Mouse (Mus musculus) macrophage (primary cell): ENCODE results near the gene Sigirr. TPM values are rescaled to one million over a fixed set of nuclear protein-coding genes. Genes with fewer than 3 reads are reported as not detected.

Experiments used
- H3K27ac ChIP-seq: fragments of 350-480 bp; formaldehyde crosslinking; 2 replicates; pipeline ENCODE4 v1.9.0; 2021
- H3K36me3 ChIP-seq: fragments of 350-480 bp; formaldehyde crosslinking; 2 replicates; pipeline ENCODE4 v1.9.0; 2021; ENCODE audit errors: inconsistent target
- H3K4me3 ChIP-seq: fragments of 350-480 bp; formaldehyde crosslinking; 2 replicates; pipeline ENCODE4 v1.9.0; 2021; ENCODE audit errors: inconsistent target
- H3K79me2 ChIP-seq: fragments of 350-480 bp; formaldehyde crosslinking; 2 replicates; pipeline ENCODE4 v1.9.0; 2021; ENCODE audit errors: inconsistent target
- WGBS: methylation state at CpG from one replicate; pipeline ENCODE4 v1.1.7; 2026; ENCODE audit warnings: inconsistent platforms; ENCODE audit not compliant: missing documents; 5-methylcytosine and 5-hydroxymethylcytosine counted together
- polyA plus RNA-seq: library from polyadenylated mRNA; stranded (reverse); fragments of 250-400 nt; gene quantifications from 3 replicates; pipeline ENCODE4 v1.2.4, GENCODE M21; 2018; ENCODE audit warnings: inconsistent platforms

Gene Sigirr
- polyA plus RNA-seq, 1 experiment from 2014 or later: 0.50 TPM

DNA sequence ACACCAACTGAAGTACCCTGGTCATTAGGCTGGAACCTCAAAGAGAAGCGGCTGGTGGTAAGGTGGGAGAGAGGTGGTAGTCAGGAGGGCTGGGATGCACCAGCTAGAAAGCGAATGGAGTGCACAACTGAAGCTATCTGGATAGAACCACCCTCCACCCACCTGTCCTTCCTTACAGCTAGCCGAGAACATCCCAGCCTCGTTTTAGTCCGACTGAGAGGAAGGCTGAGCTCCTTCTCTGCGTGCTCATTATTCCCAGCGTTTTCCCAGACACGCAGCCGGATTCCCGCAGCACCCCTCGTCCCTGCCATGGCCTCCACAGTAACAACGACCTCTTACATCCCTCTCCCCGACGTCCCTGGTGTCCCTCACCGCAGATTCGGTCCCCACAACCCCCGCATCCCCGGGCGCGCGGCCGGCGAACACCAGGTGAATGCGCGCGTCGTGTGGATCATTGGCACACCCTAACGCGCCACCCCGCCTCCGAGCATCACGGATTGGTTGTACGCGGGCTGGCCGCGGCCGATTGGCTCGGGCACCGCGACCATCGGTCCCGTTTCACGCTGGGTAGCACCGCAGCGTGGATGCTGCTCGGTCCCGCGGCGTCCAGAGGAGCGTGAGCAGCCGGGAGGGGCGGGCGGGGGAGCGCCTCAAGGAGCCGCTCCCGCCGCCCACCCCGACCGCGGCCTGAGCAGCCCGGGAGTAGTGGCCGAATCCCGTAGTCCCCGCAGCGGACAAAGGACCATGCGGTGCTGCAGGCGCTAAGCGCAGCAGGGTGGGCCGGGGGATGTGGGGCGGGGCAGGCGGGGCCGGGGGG is 39.7 kb downstream of the Sigirr start, which contains the start of gene B4galnt4:
TSS of gene B4galnt4 (plus strand) at position 679 of the 817 bp plus-strand sequence.
- H3K27ac ChIP-seq: no peak within 1 kb of the TSS
- WGBS: 3% methylated on average over 70 of the region's 72 CpGs
- no peaks in the 10 kb centered on the region for H3K79me2 ChIP-seq
- no peak within 1 kb of the TSS for H3K4me3 ChIP-seq
- H3K36me3 ChIP-seq: no peaks in the 10 kb centered on the region

DNA sequence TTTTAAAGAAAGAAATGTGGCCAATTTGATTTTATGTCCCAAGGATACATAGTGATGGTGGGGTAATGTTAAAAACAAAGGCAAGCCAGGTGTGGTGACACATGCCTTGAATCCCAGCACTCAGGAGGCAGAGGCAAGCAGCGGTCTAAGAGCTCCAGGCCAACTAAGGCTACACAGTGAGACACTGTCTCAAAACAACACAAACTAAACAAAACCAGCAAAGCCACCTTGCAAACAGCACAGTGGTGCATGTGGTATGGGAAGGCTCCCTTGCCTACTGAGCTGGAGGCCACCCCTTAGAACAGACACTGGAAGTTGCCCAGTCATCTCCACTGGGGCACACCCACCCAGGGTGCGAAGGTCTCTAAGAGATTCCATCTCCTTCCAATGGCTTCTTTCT is 40.4 kb downstream of the Sigirr start:
- Histone ChIP-seq H3K27ac (no peak overlapping the region), H3K4me3 (no peak overlapping the region), H3K36me3 (no peaks in the 10 kb centered on the region), H3K79me2 (no peaks in the 10 kb centered on the region)
- WGBS: 78% methylated on average over 2 of the region's 2 CpGs

DNA sequence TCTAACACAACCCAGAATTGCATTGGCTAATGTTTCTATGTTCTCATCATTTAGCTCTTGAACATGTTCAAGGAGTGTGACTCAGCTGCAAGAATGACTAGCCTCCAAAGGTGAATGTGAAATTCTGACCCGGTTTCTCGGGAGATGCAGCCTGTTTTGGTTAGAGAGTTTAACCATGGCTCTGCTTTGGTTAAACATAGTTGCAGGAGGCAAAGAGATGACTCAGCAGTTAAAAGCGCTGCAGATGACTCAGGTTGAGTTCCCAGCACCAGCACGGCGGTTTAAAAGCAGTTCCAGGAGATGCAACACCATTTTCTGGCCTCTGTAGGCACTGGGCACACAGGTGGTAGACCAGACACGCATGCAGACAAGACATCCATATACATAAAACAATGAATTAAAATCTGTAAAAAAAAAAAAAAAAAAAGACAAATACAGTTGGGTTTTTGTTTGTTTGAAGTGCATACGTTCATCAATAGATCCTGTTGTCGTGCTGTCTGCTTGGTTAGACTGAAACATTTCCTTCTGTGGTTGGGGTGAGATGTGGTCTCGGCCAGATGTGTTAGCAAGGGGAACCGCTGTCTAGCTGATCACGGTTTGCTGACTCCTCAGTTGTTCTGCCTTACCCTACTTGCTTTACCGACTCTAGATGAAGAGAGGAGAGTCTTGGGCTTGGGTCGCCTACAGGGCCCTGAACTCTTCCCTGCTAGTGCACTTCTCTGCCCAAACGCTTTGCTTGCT is 41.6 kb downstream of the Sigirr start:
- Histone ChIP-seq H3K27ac (no peak overlapping the region), H3K79me2 (no peaks in the 10 kb centered on the region), H3K4me3 (no peak overlapping the region), H3K36me3 (no peaks in the 10 kb centered on the region)
- 75% methylated on average over 14 of the region's 14 CpGs for WGBS

DNA sequence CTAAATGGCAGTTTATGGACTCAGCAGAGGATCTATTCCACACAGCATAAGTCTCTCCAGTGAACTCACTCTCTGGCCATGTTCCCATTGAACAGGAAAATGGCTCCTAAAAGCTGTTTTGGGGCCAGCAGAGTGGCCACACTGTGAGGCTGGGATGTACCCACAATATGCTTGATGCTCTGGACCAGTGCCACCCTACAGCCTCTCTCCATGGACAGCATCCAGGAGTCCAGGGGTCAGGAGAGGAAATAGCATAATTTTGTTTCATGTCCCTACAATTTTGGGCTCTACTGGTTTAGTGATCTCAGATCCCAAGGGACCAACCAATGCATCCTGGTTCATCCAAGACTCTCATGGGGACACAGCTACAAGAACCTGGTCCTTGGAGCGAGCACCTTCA is 42.8 kb downstream of the Sigirr start:
- Histone ChIP-seq H3K27ac (no peak overlapping the region), H3K4me3 (no peak overlapping the region), H3K36me3 (no peaks in the 10 kb centered on the region), H3K79me2 (no peaks in the 10 kb centered on the region)
- 100% methylated on average over 1 of the region's 1 CpGs for whole genome bisulfite sequencing

DNA sequence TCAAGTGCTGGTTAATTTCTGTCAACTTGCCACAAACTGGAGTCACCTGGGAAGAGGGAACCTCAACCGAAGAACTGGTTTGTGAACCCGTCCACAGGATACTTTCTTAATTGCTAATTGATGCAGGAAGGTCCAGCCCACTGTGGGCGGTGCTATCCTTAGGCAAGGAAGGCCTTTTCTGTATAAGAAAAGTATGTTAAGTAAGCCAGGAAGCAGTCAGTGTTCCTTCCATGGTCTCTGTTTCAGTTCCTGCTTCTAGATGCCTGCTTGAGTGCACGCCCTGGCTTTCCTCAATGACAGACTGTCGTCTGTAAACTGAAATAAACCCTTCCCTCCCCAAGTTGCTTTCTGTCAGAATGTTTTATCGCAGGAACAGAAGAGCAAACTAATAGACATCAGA is 43.4 kb downstream of the Sigirr start:
- WGBS: 41% methylated on average over 6 of the region's 6 CpGs
- Histone ChIP-seq H3K36me3 (no peaks in the 10 kb centered on the region), H3K27ac (no peak overlapping the region), H3K79me2 (no peaks in the 10 kb centered on the region), H3K4me3 (no peak overlapping the region)

DNA sequence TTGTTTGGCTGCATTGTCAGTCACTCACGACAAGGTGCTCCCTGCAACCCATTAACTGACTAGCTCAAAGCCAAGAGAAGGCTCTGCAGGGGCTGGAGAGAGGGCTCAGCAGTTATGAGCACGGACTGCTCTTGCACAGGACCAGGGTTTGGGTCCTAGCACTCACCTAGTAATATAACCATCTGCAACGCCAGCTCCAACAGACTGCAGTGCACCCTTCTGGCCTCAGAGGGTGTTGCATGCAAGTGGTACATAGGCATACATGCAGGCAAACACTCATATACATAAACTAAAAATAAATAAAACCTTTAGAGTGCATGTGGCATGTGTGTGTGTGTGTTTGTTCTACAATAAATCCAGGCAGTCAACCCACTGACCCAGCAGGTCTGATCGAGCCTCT is 44.6 kb downstream of the Sigirr start:
- 80% methylated on average over 4 of the region's 4 CpGs for WGBS
- Histone ChIP-seq H3K27ac (no peak overlapping the region), H3K79me2 (no peaks in the 10 kb centered on the region)

DNA sequence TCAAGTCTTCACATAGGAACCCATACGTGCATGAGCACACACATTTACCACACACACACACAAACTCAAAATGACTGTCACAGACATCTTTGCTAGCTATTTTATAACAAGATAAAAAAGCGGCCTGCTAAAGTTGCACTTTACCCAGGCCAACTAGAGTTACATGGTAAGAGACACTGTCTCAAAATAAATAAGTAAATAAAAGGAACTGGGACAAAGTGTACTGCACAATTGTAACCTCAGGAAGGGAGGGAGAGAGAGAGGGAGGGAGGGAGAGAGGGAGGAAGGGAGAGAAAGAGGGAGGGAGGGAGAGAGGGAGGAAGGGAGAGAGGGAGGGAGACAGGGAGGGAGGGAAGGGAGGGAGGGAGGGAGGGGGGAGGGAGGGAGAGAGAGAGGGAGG is 48.0 kb downstream of the Sigirr start:
- H3K27ac ChIP-seq: no peak overlapping the region
- no peak overlapping the region for H3K4me3 ChIP-seq
- no peaks in the 10 kb centered on the region for H3K36me3 ChIP-seq
- 91% methylated on average over 2 of the region's 2 CpGs for WGBS
- no peaks in the 10 kb centered on the region for H3K79me2 ChIP-seq

More for the DNA sequence above, 44.6 kb downstream of the Sigirr start:
- Histone ChIP-seq H3K36me3 (no peaks in the 10 kb centered on the region), H3K4me3 (no peak overlapping the region)

DNA sequence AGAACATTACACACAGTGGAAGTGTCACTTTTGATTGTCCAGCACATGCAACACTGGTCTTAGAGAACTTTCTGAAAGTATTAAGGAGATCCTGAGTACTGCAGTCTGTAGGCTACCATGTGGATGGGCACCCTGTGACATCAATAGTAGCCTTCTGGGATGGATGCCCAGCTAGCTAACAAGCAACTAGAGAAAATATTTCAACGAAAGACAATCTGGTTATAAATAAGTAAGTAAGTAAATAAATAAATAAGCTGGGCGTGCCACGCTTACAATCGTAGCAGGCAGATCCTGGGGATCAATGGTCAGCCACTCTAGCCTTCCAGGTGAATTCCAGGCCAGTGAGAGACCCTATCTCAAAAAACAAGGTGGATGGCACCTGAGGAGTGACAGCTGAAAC is 48.4 kb downstream of the Sigirr start:
- Histone ChIP-seq H3K79me2 (no peaks in the 10 kb centered on the region), H3K4me3 (no peak overlapping the region), H3K36me3 (no peaks in the 10 kb centered on the region), H3K27ac (no peak overlapping the region)
- 94% methylated on average over 4 of the region's 4 CpGs for whole genome bisulfite sequencing

DNA sequence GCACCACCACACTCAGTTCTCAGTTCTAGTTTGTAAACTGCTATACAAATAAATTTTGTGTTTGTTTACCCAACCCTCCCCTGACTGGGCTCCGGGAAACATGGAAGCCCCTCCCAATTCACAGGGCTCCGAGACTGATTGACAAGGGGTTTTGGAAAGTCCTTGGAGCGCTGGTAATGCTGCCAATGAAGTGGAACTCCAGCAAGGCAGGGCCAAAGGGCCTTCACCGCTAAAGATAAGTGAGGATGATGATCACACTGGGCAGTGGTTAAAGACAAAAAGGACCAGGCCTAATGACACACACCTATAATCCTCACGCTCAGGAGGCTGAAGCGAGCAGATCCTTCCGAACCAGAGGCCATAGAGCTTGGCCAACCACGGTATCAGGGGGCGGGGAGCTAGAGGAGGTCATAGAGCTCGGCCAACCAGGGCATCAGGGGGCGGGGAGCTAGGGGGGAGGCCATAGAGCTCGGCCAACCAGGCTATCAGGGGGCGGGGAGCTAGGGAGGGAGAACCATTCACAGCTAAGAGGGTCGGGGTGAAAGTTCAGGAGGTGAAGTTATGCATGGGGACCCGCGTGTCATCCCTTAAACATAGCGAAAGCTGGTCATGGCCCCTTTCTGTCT is 49.2 kb downstream of the Sigirr start:
- Histone ChIP-seq H3K4me3 (no peak overlapping the region), H3K27ac (no peak overlapping the region), H3K36me3 (no peaks in the 10 kb centered on the region), H3K79me2 (no peaks in the 10 kb centered on the region)
- 86% methylated on average over 15 of the region's 17 CpGs for WGBS

DNA sequence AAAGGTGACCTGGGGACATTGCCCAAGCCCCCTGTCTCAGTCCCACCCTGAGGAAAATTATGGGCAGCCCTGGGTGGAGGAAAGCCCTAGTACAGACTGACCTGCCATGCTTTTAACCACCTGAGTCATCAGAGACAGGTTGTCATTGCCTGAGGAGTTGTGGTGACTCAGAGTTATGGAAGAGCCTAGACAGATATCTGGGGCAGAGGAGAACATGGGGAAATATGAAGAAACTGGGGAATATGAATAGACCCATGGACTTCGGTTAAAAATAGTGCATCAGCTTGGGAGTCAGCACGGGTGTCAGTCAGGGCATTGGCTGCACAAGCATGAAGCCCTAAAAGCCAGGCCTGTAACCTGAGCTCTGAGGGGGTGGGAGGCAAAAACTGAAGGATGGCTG is 51.0 kb downstream of the Sigirr start:
- H3K79me2 ChIP-seq: no peaks in the 10 kb centered on the region
- WGBS: 85% methylated on average over 2 of the region's 2 CpGs
- H3K4me3 ChIP-seq: no peak overlapping the region
- H3K36me3 ChIP-seq: no peaks in the 10 kb centered on the region
- no peak overlapping the region for H3K27ac ChIP-seq

DNA sequence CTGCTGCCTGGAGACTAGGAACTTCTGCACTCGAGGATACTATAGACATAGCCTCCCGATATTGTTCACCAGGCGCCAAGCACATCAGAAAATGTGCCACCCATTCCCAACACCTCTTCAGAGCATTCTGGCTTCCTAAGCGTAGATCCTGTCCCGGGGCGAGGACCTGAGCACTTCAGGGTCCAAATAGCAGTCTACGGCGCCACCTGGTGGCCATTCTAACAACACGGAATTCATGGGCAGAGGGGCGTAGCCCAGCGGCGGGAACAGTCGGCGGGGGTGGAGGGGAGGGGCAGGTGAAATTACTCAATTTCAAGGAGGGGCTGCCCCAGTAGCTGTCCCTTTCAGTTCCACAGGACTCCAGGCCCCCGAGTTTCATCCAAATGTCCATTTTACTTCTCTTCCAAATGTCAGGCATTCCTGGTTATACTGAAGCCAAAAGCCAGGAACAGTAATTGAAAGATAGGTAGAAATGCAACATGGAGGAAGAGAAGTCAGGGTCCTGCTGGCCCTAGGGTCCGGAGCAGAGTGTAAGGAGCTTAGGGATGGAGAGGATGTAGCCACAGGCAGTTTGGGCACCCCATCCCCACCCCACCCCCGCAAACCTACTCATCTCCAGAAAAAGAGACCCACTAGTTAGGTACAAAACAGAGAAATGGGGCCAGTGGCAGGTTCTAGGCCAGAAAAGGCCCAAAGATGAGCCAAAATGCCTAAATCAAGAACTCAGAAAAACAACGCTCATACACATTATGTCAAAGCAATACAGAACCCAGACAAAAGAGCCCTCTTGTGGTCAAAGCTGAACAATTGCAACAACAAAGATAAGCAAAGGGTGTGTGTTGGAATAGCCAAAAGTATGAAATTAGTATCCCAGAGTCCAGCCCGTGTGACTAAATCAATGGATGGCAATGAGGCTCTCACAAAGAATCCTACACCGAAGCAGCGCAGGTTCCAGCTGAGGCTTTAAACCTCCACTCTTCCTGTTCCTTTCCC is 51.9 kb downstream of the Sigirr start:
- Histone ChIP-seq H3K36me3 (no peaks in the 10 kb centered on the region), H3K27ac (peak overlapping the region; percentile 46), H3K4me3 (peak overlapping the region; percentile 11; the same call in 1 of the 2 replicates), H3K79me2 (no peaks in the 10 kb centered on the region)
- 3% methylated on average over 21 of the region's 21 CpGs for WGBS

DNA sequence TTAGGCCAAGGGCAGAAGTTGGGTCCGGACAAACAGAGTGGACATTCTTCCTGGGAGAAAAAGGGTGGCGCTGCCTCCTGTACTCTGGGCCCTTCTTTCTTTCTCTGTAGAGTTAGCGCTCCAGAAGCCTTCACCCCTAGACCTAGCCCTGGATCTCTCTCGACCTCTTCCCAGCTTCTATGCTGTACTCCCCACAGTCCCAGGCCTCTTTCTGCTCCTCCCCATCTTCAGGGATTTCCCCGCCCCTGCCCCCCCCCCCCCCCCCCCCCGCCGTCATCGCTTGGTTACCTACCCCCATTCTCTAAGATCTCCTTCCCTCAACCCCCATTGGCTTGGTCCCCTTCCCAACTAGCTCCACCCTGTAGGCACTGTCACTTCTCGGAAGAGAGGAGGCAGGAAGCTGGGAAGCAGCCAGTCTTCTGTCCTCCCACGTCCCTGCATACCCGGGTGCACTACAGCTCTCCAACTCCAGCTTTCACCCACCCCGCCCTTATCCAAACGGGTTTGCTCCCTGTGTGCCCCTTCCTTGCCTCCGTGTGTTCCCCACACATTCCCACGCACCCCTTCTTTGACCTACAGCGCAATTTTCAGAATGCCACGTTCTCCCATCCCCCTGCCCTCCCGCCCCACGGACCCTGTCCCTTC is 52.7 kb downstream of the Sigirr start:
- Histone ChIP-seq H3K27ac (peak overlapping the region; percentile 46), H3K79me2 (no peaks in the 10 kb centered on the region), H3K4me3 (peak overlapping the region; percentile 11; the same call in 1 of the 2 replicates), H3K36me3 (no peaks in the 10 kb centered on the region)
- 25% methylated on average over 14 of the region's 19 CpGs for WGBS

DNA sequence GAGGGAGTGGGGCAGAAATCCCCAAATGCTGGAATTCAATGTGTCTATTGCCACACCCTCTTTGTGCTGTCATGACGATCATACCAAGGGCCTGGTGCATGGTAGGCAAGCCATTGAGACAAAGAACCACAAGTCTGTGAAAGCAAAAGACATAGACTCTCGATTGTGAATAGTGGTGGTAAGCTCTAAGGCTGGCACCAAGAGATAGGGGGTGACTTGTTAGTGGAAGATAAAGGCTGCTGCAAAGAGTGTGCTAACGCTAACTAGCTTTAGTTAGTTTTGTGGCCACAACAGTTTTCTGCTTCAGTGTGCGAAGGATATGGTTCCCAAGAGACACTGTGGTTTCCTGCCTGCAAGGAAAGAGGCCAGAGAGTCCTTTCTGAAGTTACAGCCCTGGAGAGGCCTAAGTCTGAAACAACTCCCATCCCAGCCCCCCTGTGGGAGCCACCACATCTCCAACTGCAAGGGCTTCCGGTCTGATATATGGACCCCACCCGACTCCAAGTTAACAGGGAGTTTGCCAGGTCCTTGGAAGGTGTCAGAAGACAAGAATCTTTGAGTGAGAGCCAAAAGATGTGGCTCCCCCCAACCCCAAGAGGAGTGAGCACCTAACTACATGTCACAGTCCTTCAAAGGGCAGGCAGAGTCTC is 53.3 kb downstream of the Sigirr start:
- Histone ChIP-seq H3K36me3 (no peaks in the 10 kb centered on the region), H3K27ac (no peak overlapping the region)
- WGBS: 36% methylated on average over 6 of the region's 6 CpGs

More for the DNA sequence above, 53.3 kb downstream of the Sigirr start:
- H3K4me3 ChIP-seq: no peak overlapping the region
- no peaks in the 10 kb centered on the region for H3K79me2 ChIP-seq
